Mouse (Mus musculus): ENCODE measurements around the gene Pou3f1. TPM values are rescaled to one million over a fixed set of nuclear protein-coding genes. Genes with fewer than 3 reads are reported as not detected.
"Not testable (repeated sequence)": the region's sequence is repeated elsewhere in the genome, so short reads cannot be mapped to it uniquely, and the experiment has no call there.

The Pou3f1 gene
- total RNA-seq, 2 experiments from 2014 or later, result 0.16 to 0.24 TPM

- no peak for DNase-seq
These were observed 35.8 kb downstream of the Pou3f1 start for GRCm38 (mm10) chr4:124692416-124692861.

DNA sequence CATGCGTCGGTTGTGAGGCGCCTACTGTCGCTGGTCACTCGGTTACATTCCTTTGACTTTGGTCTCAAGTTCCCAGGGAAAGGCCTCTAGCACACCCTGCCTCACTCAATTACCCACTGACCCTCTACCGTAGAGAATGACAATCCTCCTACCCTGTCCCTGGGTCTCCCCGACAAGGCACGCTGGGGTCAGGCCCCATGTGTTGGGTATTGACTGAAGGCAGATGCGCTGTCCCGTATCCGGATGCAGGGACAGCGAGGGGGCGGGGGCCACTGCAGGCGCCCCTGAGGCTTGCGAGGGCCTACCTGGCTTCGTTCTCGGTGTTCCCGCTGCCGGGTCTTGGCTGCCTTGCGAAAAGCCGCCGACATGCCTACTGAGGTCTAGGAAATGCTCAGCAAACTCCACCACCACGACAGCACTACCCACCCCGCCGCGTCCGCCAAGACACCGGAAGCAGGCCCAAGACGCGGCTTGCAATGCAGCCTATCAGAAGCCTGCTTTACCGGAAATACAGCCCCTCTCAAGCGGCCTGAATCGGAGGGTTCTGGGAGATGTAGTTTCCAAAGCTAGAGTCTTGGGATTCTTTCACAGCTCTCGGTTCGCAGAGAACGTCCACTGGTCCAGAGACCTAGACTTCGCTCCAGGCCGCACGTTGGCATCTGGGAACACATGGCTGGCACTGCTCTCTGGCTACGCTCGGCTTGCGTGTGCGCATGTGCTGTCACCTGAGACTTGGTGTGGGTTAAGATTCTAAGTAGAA is 36.7 kb downstream of the Pou3f1 start, which contains the start of gene Utp11:
Gene Utp11 (minus strand): TSS at position 466 of the 760 bp plus-strand sequence.
- peak; percentile 86 for DNase-seq

- no peak for DNase-seq
These were observed 38.0 kb downstream of the Pou3f1 start for GRCm38 (mm10) chr4:124694572-124694971.

- DNase-seq, result no peak
These were observed 39.3 kb downstream of the Pou3f1 start for GRCm38 (mm10) chr4:124695786-124696516.

GRCm38 (mm10) chr4:124699791-124700190 is 43.2 kb downstream of the Pou3f1 start:
- no peak for DNase-seq

GRCm38 (mm10) chr4:124700248-124700971 is 43.8 kb downstream of the Pou3f1 start, which contains the start of gene Fhl3:
Gene Fhl3 (plus strand): TSS chr4:124700701.
- DNase-seq, result peak; percentile 78

DNA sequence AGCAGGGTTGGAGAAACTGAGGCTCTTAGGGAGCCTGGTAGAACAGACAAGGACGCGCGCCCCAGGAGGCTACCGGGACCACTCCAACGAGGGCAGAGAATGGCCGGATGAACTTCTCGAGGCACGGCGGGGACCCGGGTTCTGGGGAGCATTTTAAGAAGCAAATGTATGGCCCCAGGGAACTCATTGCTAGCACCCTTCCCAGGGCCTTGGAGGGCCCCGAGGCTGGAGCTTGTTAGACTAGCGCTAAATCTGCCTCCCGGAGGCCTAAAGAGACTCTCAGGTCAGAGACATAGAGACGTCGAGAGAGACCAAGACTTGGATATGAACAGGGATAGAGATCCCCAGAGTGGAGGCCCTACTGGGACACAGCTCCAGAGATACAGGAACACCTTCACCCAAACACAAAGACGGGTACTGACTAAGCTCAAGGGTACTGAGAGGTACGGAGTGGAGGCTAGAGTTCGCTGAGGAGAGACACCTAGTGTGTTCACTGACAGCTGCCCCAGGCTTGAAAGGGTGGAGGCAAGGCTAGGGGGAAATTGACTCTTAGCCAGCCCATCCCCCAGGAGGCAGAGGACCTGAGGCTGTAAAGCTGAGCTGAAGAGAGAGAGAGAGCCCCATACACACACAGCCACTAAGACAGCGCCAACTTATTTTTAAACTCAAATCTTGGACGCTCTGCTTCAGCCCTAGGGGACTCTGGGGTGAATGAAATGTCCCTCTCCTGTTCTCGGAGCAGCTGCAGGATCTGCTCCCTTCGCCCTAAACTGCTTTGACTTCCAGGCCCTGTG is 44.6 kb downstream of the Pou3f1 start:
- DNase-seq, result peak; percentile 67

DNA sequence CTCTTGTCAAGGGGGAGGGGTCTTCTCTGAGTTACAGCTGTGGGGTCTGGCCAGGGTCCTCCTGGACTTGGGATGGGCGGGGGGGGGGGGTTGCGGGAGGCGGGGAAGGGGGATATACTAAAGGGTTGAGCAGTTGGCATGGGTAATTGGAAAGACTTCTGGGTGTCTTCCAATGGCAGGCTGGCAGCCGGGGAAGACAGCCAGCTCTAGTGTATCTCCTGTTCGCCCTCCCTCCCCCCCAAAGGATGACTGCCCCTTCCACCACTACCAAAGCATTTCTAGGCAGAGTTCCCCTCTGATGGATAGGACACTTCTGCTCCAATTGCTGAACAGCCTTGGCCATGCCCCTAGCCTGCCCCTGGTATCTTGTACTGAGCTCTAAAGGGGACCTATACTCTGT is 45.3 kb downstream of the Pou3f1 start:
- DNase-seq, result peak; percentile 38

- DNase-seq, result peak; percentile 34
These were observed 46.8 kb downstream of the Pou3f1 start for GRCm38 (mm10) chr4:124703406-124703805.

GRCm38 (mm10) chr4:124703881-124704796 is 47.5 kb downstream of the Pou3f1 start:
- peak; percentile 46 for DNase-seq

DNA sequence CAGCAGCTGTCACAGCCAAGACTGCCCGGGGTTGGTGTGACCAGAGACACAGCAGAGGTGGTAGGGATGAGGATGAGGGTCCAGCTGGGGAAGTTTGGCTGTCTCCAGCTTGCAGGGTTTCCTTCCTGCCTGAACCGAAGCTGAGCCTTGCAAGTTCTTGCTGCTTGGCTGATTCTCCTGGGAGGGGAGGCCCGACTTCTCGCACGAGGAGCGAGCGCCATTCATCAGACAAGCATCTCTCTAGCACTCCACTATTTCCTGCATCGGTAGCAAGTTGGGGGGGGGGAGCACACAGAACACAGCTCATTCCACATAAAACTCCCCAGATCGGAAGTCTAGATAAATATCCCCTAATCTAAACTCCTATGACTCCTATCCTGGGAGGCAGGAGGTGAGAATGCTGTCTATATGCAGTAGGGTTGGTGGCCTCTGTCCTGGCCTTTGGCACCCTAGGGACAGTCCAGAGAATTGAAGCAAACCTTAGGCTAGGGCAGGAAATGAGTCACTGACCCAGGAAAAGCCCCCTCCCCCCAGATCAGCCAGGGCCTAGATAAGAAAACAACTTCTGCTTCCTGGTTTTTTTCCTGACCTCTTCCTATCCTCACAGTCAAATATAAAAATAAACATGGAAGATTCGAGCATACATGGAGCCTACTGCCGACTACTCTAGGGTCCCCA is 48.3 kb downstream of the Pou3f1 start:
- DNase-seq, result peak; percentile 68

DNA sequence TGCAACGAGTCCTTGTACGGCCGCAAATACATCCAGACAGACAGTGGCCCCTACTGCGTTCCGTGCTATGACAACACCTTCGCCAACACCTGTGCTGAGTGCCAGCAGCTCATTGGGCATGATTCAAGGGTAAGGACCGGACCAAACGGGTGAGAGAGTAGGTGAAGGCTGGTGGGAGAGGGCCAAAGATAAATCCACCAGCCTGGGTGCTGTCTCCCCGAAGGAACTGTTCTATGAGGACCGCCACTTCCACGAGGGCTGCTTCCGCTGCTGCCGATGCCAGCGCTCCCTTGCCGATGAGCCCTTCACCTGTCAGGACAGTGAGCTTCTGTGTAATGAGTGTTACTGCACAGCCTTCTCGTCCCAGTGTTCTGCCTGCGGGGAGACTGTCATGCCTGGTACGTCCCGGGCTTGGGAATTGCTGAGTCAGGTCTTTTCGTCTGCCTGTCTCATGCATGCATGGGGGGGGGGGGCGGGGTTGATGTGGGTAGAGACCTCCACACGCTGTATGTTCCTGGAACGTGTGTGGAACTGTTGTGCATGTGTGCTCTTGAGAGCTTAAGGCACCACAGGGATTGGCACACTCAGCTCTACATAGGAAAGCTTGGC is 49.2 kb downstream of the Pou3f1 start:
- DNase-seq, result no peak

DNA sequence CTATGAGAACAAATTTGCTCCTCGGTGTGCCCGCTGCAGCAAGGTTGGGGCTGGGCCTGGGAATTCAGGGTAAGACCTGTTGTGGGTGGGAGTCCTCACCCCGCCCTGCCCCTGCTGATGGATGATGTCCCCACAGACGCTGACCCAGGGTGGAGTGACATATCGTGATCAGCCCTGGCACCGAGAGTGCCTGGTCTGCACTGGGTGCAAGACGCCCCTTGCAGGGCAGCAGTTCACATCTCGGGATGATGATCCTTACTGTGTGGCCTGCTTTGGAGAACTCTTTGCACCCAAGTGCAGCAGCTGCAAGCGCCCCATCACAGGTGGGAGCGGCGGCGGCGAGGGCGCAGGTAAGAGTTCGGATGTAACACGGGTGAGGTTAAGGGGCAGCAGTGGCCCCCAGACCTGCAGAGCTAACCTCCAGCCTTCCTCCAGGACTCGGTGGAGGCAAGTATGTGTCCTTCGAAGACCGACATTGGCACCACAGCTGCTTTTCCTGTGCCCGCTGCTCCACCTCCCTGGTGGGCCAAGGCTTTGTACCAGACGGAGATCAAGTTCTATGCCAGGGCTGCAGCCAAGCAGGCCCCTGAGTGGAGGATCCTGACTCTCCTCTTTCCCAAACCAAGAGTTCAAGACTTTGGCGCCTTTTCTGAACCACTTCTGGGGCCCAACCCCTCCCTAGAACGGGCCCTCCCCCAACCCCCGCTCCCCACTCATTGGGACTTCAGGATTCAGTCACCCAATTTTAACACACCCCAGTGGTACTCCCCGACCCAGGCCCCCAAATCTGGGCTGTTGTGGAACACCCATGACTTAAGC is 51.0 kb downstream of the Pou3f1 start:
- DNase-seq, result not testable (repeated sequence)

DNA sequence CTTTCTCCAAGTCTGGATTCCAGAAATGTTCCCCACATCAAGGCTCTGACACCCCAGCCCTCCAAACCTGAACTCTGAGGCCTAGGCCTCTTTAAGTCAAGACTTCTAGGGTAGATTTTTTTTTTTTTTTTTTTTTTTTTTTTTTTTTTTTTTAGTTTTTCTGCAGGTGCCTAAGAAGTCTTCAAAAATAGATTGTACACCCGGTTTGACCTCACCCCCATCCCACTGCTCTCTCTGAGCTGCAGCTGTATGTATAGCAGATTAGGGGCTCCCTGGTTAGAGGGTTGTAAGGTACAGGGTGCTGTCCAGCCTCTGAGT is 51.6 kb downstream of the Pou3f1 start:
- DNase-seq, result not testable (repeated sequence)

GRCm38 (mm10) chr4:124708518-124709477 is 52.2 kb downstream of the Pou3f1 start:
- DNase-seq, result peak; percentile 94

GRCm38 (mm10) chr4:124709961-124710446 is 53.4 kb downstream of the Pou3f1 start:
- peak; percentile 55 for DNase-seq
